Mouse (Mus musculus): ENCODE measurements around the gene Shmt1. TPM values are rescaled to one million over a fixed set of nuclear protein-coding genes. Genes with fewer than 3 reads are reported as not detected.

The Shmt1 gene
- polyA plus RNA-seq, 1 experiment from 2014 or later: 44.4 TPM

GRCm38 (mm10) chr11:60809546-60809945, 2.0 kb downstream of the Shmt1 start:
- Histone ChIP-seq H3K36me3 (ENCODE audit: control insufficient read depth, insufficient read depth, low read length) (no peaks in the 10 kb centered on the region), H3K4me3 (ENCODE audit: low read depth, low read length) (peak overlapping the region; percentile 47), H3K4me1 (ENCODE audit: control insufficient read depth, insufficient read depth, low read length) (peaks cover 23% of the 10 kb centered on the region), H3K27ac (ENCODE audit: low read depth, low read length) (no peak overlapping the region), H3K9me3 (replicated peaks; ENCODE audit: control insufficient read depth, low read length) (no peaks in the 10 kb centered on the region), H3K27me3 (ENCODE audit: control insufficient read depth, insufficient read depth, low read length) (no peaks in the 10 kb centered on the region), H3K4me2 (peak overlapping the region; percentile 76), H3K9ac (ENCODE audit: low read depth, low read length) (no peak overlapping the region; the same call in 1 of the 2 replicates)
- WGBS (ENCODE audit: insufficient replicate concordance): 71% methylated on average over 1 of the region's 1 CpGs
- ATAC-seq (replicated peaks; ENCODE audit: insufficient number of reproducible peaks, low FRiP score, low TSS enrichment): no peak

GRCm38 (mm10) chr11:60808286-60809070, 3.0 kb downstream of the Shmt1 start:
- 70% methylated on average over 4 of the region's 4 CpGs for WGBS (ENCODE audit: insufficient replicate concordance)
- Histone ChIP-seq H3K4me3 (ENCODE audit: low read depth, low read length) (no peak overlapping the region), H3K4me1 (ENCODE audit: control insufficient read depth, insufficient read depth, low read length) (peaks cover 23% of the 10 kb centered on the region), H3K9ac (ENCODE audit: low read depth, low read length) (no peak overlapping the region), H3K4me2 (no peak overlapping the region), H3K36me3 (ENCODE audit: control insufficient read depth, insufficient read depth, low read length) (no peaks in the 10 kb centered on the region), H3K9me3 (replicated peaks; ENCODE audit: control insufficient read depth, low read length) (no peaks in the 10 kb centered on the region), H3K27me3 (ENCODE audit: control insufficient read depth, insufficient read depth, low read length) (no peaks in the 10 kb centered on the region), H3K27ac (ENCODE audit: low read depth, low read length) (no peak overlapping the region)
- ATAC-seq (replicated peaks; ENCODE audit: insufficient number of reproducible peaks, low FRiP score, low TSS enrichment): no peak

GRCm38 (mm10) chr11:60800892-60801291, 10.6 kb downstream of the Shmt1 start:
- no peak overlapping the region for H3K4me3 ChIP-seq (ENCODE audit: low read depth, low read length)
- no peak for ATAC-seq (replicated peaks; ENCODE audit: insufficient number of reproducible peaks, low FRiP score, low TSS enrichment)
- no peak overlapping the region for H3K4me2 ChIP-seq
- no peaks in the 10 kb centered on the region for H3K4me1 ChIP-seq (ENCODE audit: control insufficient read depth, insufficient read depth, low read length)
- no peak overlapping the region for H3K27ac ChIP-seq (ENCODE audit: low read depth, low read length)
- no peaks in the 10 kb centered on the region for H3K9me3 ChIP-seq (replicated peaks; ENCODE audit: control insufficient read depth, low read length)
- no peaks in the 10 kb centered on the region for H3K27me3 ChIP-seq (ENCODE audit: control insufficient read depth, insufficient read depth, low read length)
- 0 out of 2 replicates have a peak, but pooled peaks cover 7% of the 10 kb centered on the region for H3K36me3 ChIP-seq (ENCODE audit: control insufficient read depth, insufficient read depth, low read length)
- WGBS (ENCODE audit: insufficient replicate concordance): 75% methylated on average over 1 of the region's 1 CpGs
- H3K9ac ChIP-seq (ENCODE audit: low read depth, low read length): no peak overlapping the region

GRCm38 (mm10) chr11:60799977-60800376, 11.5 kb downstream of the Shmt1 start:
- Histone ChIP-seq H3K27me3 (ENCODE audit: control insufficient read depth, insufficient read depth, low read length) (no peaks in the 10 kb centered on the region), H3K27ac (ENCODE audit: low read depth, low read length) (no peak overlapping the region), H3K4me2 (no peak overlapping the region), H3K36me3 (ENCODE audit: control insufficient read depth, insufficient read depth, low read length) (peaks cover 7% of the 10 kb centered on the region; the same call in 1 of the 2 replicates), H3K4me1 (ENCODE audit: control insufficient read depth, insufficient read depth, low read length) (no peaks in the 10 kb centered on the region), H3K9me3 (replicated peaks; ENCODE audit: control insufficient read depth, low read length) (no peaks in the 10 kb centered on the region), H3K4me3 (ENCODE audit: low read depth, low read length) (no peak overlapping the region), H3K9ac (ENCODE audit: low read depth, low read length) (no peak overlapping the region)
- 90% methylated on average over 4 of the region's 4 CpGs for WGBS (ENCODE audit: insufficient replicate concordance)
- no peak for ATAC-seq (replicated peaks; ENCODE audit: insufficient number of reproducible peaks, low FRiP score, low TSS enrichment)

- Histone ChIP-seq H3K27me3 (ENCODE audit: control insufficient read depth, insufficient read depth, low read length) (no peaks in the 10 kb centered on the region), H3K36me3 (ENCODE audit: control insufficient read depth, insufficient read depth, low read length) (peaks cover 11% of the 10 kb centered on the region), H3K4me2 (no peak overlapping the region), H3K27ac (ENCODE audit: low read depth, low read length) (no peak overlapping the region), H3K9ac (ENCODE audit: low read depth, low read length) (no peak overlapping the region), H3K4me1 (ENCODE audit: control insufficient read depth, insufficient read depth, low read length) (no peaks in the 10 kb centered on the region), H3K9me3 (replicated peaks; ENCODE audit: control insufficient read depth, low read length) (no peaks in the 10 kb centered on the region), H3K4me3 (ENCODE audit: low read depth, low read length) (no peak overlapping the region)
- 85% methylated on average over 11 of the region's 11 CpGs for WGBS (ENCODE audit: insufficient replicate concordance)
- ATAC-seq (replicated peaks; ENCODE audit: insufficient number of reproducible peaks, low FRiP score, low TSS enrichment): no peak
These were observed 15.2 kb downstream of the Shmt1 start for GRCm38 (mm10) chr11:60796342-60796741.

- ATAC-seq (replicated peaks; ENCODE audit: insufficient number of reproducible peaks, low FRiP score, low TSS enrichment): no peak
- Histone ChIP-seq H3K27me3 (ENCODE audit: control insufficient read depth, insufficient read depth, low read length) (no peaks in the 10 kb centered on the region), H3K27ac (ENCODE audit: low read depth, low read length) (no peak overlapping the region), H3K4me2 (no peak overlapping the region), H3K4me1 (ENCODE audit: control insufficient read depth, insufficient read depth, low read length) (0 out of 2 replicates have a peak, but pooled peaks cover 4% of the 10 kb centered on the region), H3K9ac (ENCODE audit: low read depth, low read length) (no peak overlapping the region), H3K9me3 (replicated peaks; ENCODE audit: control insufficient read depth, low read length) (no peaks in the 10 kb centered on the region), H3K36me3 (ENCODE audit: control insufficient read depth, insufficient read depth, low read length) (peaks cover 27% of the 10 kb centered on the region), H3K4me3 (ENCODE audit: low read depth, low read length) (no peak overlapping the region)
- WGBS (ENCODE audit: insufficient replicate concordance): 77% methylated on average over 2 of the region's 2 CpGs
These were observed 21.0 kb downstream of the Shmt1 start for GRCm38 (mm10) chr11:60790472-60790871.

- no peak overlapping the region for H3K4me3 ChIP-seq (ENCODE audit: low read depth, low read length)
- H3K27me3 ChIP-seq (ENCODE audit: control insufficient read depth, insufficient read depth, low read length): no peaks in the 10 kb centered on the region
- no peak overlapping the region for H3K9ac ChIP-seq (ENCODE audit: low read depth, low read length)
- no peak for ATAC-seq (replicated peaks; ENCODE audit: insufficient number of reproducible peaks, low FRiP score, low TSS enrichment)
- H3K4me1 ChIP-seq (ENCODE audit: control insufficient read depth, insufficient read depth, low read length): 0 out of 2 replicates have a peak, but pooled peaks cover 4% of the 10 kb centered on the region
- no peak overlapping the region for H3K4me2 ChIP-seq
- 79% methylated on average over 1 of the region's 1 CpGs for WGBS (ENCODE audit: insufficient replicate concordance)
- peaks cover 36% of the 10 kb centered on the region for H3K36me3 ChIP-seq (ENCODE audit: control insufficient read depth, insufficient read depth, low read length)
- no peak overlapping the region for H3K27ac ChIP-seq (ENCODE audit: low read depth, low read length)
- no peaks in the 10 kb centered on the region for H3K9me3 ChIP-seq (replicated peaks; ENCODE audit: control insufficient read depth, low read length)
These were observed 23.9 kb downstream of the Shmt1 start for GRCm38 (mm10) chr11:60787595-60787994.

GRCm38 (mm10) chr11:60784179-60784922, 27.2 kb downstream of the Shmt1 start:
- 89% methylated on average over 8 of the region's 8 CpGs for WGBS (ENCODE audit: insufficient replicate concordance)
- ATAC-seq (replicated peaks; ENCODE audit: insufficient number of reproducible peaks, low FRiP score, low TSS enrichment): no peak
- Histone ChIP-seq H3K36me3 (ENCODE audit: control insufficient read depth, insufficient read depth, low read length) (peaks cover 28% of the 10 kb centered on the region), H3K4me2 (no peak overlapping the region), H3K9me3 (replicated peaks; ENCODE audit: control insufficient read depth, low read length) (no peaks in the 10 kb centered on the region), H3K27me3 (ENCODE audit: control insufficient read depth, insufficient read depth, low read length) (no peaks in the 10 kb centered on the region), H3K27ac (ENCODE audit: low read depth, low read length) (no peak overlapping the region), H3K4me3 (ENCODE audit: low read depth, low read length) (no peak overlapping the region), H3K4me1 (ENCODE audit: control insufficient read depth, insufficient read depth, low read length) (peaks cover 29% of the 10 kb centered on the region), H3K9ac (ENCODE audit: low read depth, low read length) (no peak overlapping the region)
